Mouse (Mus musculus) liver, adult 2 months (tissue): ENCODE results near the gene 1700102P08Rik.

ENCODE experiments used
- CTCF ChIP-seq: fragments of 200-500 bp; IDR thresholded peaks from 2 replicates; pipeline ENCODE4 v1.5.1; 2011; ENCODE audit warnings: low read depth, low read length, control low read depth
- POLR2A ChIP-seq: fragments of 200-500 bp; IDR thresholded peaks from 2 replicates; pipeline ENCODE4 v1.6.1; 2011; ENCODE audit warnings: low read length, control low read depth; ENCODE audit not compliant: insufficient read depth; ENCODE audit errors: extremely low read depth

DNA sequence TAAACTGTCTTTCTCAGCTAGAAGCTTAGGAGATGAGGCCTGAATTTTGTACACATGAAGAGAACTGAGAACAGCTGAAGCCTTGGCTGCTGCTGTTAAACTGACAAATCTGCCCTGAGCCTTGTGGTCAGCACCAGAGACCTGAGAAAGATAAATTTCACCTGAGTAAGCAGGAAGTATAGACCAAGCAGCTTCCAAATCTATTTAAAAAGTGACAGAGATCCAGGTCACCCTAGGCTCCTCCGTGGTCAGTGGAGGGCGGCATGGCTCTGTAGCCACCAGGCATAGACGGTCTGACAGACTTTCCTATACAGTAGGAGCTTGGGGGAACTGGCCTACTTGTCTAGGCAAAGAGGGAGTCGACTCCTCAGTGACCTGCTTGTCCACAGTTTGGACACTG lies 5.8 kb upstream of the 1700102P08Rik start:
- TF ChIP-seq CTCF (no peak), POLR2A (no peak)
